Mouse (Mus musculus) layer of hippocampus, postnatal 10 days (tissue): ENCODE measurements at regions not wholly inside any gene's neighbourhood (a gene's known extent, or its start where the extent isn't known, plus 50 kb on each side); places are given as distances from the start of the nearest gene placed in this dataset.
A peak's percentile ranks its signal among the peaks of the same experiment; 100 is the strongest.

ENCODE experiments used
- DNase-seq, 2 experiments: peaks; one replicate each; pipeline ENCODE4 v3.0.0; 2021; ENCODE audit warnings: low spot score in 2 of 2

DNA sequence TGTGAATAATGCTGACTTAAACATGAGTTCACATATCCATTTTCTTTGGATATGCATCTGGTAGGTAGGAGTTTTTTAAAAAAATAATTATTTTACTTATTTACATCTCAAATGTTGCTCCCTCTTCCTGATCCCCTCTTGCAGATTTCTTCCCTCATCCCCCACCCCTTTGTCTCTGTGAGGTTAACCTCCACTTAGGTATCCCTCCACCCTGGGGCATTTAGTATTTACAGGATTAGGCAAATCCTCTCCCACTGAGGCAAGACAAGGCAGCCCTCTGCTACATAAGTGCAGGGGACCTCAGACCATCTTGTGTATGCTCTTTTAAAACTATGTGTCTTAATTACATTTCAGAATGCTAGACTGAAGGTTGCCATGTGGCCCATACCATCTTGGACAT, 155.2 kb upstream of the Shcbp1 start:
- DNase-seq = no peak

GRCm38 (mm10) chr8:4934035-4934434, 154.7 kb upstream of the Shcbp1 start:
- DNase-seq = no peak

DNA sequence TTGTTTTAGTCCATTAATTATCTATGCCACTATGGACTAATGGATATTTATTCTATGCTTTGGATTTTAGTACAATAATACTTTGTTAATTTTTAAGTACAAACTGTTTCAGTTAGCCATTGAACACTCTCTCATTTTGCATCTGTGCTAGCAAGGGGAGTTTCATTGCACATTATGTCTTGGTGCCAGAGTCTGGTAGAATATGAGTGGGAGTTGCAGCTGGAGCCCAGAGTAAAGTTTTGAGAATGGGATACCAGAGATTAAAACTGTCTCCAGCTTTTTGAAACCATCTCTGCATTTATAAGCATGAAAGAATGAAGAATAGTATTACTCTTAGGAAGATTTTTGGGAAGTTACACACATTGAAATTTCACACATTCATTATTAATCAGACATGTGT, 137.1 kb upstream of the Shcbp1 start:
- DNase-seq = no peak

- DNase-seq = no peak
Measured at GRCm38 (mm10) chr8:4895046-4895445, 115.7 kb upstream of the Shcbp1 start.

GRCm38 (mm10) chr8:4868761-4869160, 89.4 kb upstream of the Shcbp1 start:
- DNase-seq = peak; percentile 23 to 32

DNA sequence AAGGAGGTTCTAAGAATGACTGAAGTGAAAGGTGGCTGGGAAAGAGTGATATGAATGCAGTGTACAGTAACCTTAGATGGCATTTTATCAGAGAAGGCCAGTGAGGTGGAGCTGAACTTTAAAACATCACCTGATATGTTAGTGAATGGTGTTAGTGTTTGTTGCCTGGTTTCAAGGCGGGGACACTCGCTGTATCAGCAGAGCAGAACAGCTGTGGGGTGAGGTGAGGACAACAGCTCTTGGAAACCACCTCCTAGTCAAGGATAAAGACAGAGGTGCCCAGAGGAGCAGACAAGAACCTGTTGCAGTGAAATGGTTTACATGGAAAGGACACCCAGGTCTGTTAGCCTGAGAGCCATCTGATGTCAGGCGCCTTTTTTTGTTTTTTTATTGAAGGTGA, 59.7 kb upstream of the Shcbp1 start:
- no peak for DNase-seq

DNA sequence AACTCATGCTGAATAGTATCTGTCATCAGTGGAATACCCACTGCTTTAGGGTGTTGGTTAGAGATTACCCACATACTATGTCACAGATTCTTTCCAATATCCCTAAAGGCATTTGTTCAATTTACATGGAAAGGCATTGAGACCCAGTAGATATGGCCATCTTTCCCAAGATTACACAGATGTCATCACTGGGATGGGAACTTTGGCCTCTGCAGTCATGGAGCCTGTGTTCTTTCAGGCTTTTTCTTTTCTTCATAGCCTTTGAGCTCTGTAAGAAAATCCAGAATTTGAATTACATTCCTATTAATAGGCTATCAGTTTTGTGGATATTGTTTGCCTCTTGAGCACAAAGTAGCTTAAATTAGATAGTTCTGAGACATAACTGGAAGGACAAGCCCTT, 59.2 kb upstream of the Shcbp1 start:
- DNase-seq = no peak

DNA sequence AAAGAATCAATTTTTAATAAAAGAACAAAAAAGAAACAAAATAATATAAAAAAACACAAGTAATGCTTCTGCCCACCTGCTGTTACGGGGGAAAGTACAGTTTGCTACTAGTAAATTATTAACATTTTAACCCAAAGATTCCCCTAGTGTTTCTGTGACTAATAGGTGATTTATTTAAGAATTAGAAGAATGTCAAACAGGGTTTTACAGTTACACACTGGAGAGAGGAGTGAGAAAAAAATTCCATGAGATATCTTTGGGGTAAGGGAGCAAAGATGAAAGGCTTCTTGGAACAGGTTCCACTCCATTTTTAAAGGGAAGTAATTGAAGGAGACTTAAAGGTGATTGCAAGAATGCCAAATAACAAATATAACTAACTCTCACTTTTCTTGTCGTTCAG, 58.4 kb upstream of the Shcbp1 start:
- DNase-seq = no peak

GRCm38 (mm10) chr8:4836651-4837050, 57.3 kb upstream of the Shcbp1 start:
- no peak for DNase-seq
